Mouse (Mus musculus) 3134 (cell line): Measurements from ENCODE around the gene Ppp1ca.
A peak's percentile ranks its signal among the peaks of the same experiment; 100 is the strongest.

Source experiments
- DNase-seq: peaks from one replicate; pipeline ENCODE4 v3.0.0-alpha.2; 2011; ENCODE audit warnings: low spot score; ENCODE audit not compliant: insufficient read length; ENCODE audit errors: extremely low read depth

Gene Ppp1ca

GRCm38 (mm10) chr19:4229451-4230076, 37.7 kb downstream of the Ppp1ca start:
- DNase-seq, result peak; percentile 66

DNA sequence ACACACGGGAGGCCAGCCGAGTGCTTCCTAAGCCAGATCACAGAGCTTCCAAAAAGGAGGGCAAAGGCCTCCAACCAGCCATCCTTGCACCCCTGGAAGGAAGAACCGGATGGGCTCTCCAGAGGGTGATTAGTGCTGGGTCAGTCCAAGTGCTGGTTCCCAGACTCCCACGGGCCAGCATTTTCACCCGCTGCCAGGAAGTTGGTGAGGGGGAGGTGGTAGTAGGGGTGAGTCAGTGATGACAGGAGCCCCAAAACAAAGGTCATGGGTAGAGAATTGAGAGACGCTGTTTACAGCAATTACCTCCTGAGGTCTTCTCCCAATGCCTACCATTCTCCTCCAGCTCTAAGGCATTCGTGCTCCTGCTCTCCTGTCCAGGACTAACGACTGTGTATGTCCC, 38.5 kb downstream of the Ppp1ca start:
- DNase-seq, result peak; percentile 59

DNA sequence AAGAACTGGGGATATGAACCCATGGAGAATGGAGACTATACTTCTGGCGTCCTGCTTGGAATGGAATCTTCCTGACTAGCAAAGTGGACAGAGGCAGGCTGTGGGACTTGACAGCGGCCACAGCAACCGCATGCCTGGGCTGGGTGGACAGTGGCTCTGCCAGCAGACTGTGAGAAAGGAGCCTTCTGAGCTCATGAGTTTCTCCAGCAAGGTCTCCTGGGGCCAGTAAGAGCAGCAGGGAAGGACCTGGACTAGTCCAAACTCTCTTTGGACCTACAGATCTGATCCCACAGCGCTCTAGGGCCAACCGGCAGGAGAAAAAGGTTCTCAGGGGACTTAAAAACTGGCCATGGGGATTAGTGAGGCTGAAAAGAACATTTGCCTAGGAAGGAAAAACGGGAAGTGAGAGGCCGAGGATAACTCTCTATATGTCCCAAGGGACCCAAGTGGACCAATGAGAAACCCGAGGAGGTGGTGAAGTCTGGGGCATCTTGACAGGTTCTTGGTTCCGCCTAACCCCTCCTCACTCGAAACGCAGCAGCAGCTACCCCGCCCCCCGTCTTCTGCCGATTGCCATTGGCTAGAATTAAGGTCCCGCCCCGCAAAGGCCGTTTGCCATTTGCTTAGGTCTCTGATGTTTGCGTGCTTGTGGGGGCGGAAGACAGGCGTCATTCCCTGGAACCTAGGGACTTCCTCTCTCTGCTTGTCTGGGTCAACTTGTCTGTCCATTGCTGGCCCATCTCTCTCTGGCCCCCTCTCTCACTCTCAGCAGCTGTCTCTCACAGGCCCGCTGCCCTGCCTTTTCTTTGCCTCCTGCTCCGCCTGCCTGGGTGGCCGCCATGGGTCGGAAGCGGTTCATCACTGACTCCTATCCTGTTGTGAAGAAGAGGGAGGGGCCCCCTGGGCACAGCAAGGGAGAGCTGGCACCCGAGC, 39.7 kb downstream of the Ppp1ca start, which contains the start of gene Pold4:
Gene Pold4 (plus strand): TSS at position 647 of the 933 bp plus-strand sequence.
- peak; percentile 89 for DNase-seq

- DNase-seq, result no peak
Observed at GRCm38 (mm10) chr19:4232186-4232572, 40.3 kb downstream of the Ppp1ca start.

DNA sequence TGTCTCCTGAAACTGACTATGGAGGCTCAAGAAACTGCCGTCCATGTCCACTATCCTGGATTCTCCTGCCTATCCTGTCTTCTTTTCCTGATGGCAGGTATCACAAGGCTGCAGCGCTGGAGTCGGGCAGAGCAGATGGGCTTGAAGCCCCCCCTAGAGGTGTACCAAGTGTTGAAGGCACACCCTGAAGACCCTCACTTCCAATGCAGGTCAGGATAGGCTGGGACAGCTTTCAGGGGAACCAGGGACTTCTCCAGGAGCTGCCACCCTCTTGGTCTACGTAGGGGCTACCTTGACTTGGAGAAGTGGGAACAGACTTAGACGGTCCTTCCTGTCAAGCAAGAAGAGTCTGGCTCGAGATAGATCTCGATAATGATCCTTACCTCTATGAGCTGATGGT, 40.8 kb downstream of the Ppp1ca start:
- no peak for DNase-seq

GRCm38 (mm10) chr19:4234548-4234947, 42.7 kb downstream of the Ppp1ca start:
- DNase-seq, result no peak

- no peak for DNase-seq
Observed at GRCm38 (mm10) chr19:4240247-4240668, 48.4 kb downstream of the Ppp1ca start.

- DNase-seq, result no peak
Observed at GRCm38 (mm10) chr19:4242416-4242815, 50.6 kb downstream of the Ppp1ca start.

DNA sequence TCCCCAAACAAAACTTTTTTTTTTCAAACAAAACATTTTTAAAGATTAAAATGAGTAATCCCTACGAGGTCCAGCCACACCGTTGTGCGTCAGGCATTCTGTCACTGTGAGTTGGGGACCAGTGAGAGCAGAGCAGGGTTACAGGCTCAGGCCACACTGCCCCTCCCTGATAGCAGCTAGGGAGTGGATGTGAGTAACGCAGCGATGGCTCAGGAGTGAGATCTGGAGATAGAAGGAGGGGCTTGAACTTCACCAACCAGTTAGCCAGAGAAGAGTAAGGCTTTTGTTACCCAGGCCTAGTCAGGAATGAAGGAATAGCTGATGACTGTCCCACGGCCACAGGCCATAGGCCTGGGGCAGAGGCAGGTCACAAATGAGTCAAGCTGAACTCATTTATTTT, 52.9 kb downstream of the Ppp1ca start:
- DNase-seq, result peak; percentile 67
